Mouse (Mus musculus) liver, adult (tissue): ENCODE measurements around the gene Krtap26-1.

Source experiments
- GATA4 ChIP-seq: IDR thresholded peaks from 2 replicates; pipeline ENCODE4 v1.6.1; 2014; ENCODE audit warnings: mild to moderate bottlenecking, low read length; ENCODE audit not compliant: insufficient replicate concordance

Krtap26-1 gene

GRCm38 (mm10) chr16:88599504-88600237 lies 47.9 kb downstream of the Krtap26-1 start:
- TF ChIP-seq GATA4, result no peak
